Mouse (Mus musculus) olfactory bulb, adult 2 months (tissue): ENCODE data around the gene Ptpn7.
"Not testable (repeated sequence)": the region's sequence is repeated elsewhere in the genome, so short reads cannot be mapped to it uniquely, and the experiment has no call there.

ENCODE experiments used
- CTCF ChIP-seq: fragments of 200-500 bp; IDR thresholded peaks from 2 replicates; pipeline ENCODE4 v1.5.1; 2012; ENCODE audit warnings: low read depth, mild to moderate bottlenecking, low read length, moderate library complexity; ENCODE audit not compliant: insufficient read depth
- POLR2A ChIP-seq: fragments of 200-500 bp; IDR thresholded peaks from 2 replicates; pipeline ENCODE4 v1.6.1; 2012; ENCODE audit warnings: mild to moderate bottlenecking, low read depth, low read length, moderate library complexity; ENCODE audit not compliant: insufficient read depth

GRCm38 (mm10) chr1:135111271-135111670 lies 21.2 kb upstream of the Ptpn7 start:
- not testable (repeated sequence) for TF ChIP-seq CTCF, POLR2A
